Mouse (Mus musculus) ES-E14 (cell line): ENCODE measurements around the gene Fuca1. TPM values are rescaled to one million over a fixed set of nuclear protein-coding genes. Genes with fewer than 3 reads are reported as not detected.

Experiments
- DNase-seq: peaks from one replicate; pipeline ENCODE4 v3.0.0-alpha.2; 2013; ENCODE audit warnings: low read depth, low spot score
- H3K27ac ChIP-seq: 2 replicates; pipeline ENCODE4 v1.5.1; 2012; ENCODE audit warnings: low read depth, mild to moderate bottlenecking, low read length, moderate library complexity, mixed read lengths; ENCODE audit not compliant: poor library complexity, insufficient read depth, severe bottlenecking
- H3K36me3 ChIP-seq: 2 replicates; pipeline ENCODE4 v1.6.1; 2012; ENCODE audit warnings: mild to moderate bottlenecking, low read length, moderate library complexity, mixed read lengths; ENCODE audit not compliant: control insufficient read depth, poor library complexity, insufficient read depth, severe bottlenecking
- H3K4me1 ChIP-seq, 2 experiments: fragments of 150-350 bp in 1 of 2; sonication (generic) in 1 of 2; 2 replicates each; pipeline ENCODE4 v1.6.1; 2012; ENCODE audit warnings: low read length in 2 of 2, mild to moderate bottlenecking in 1 of 2, mixed read lengths in 1 of 2; ENCODE audit not compliant: control insufficient read depth in 2 of 2, insufficient read depth in 2 of 2, poor library complexity in 1 of 2
- H3K4me3 ChIP-seq, 2 experiments: fragments of 150-350 bp in 1 of 2; sonication (generic) in 1 of 2; 2 replicates each; pipeline ENCODE4 v1.5.1; 2012; ENCODE audit warnings: low read length in 2 of 2, low read depth in 1 of 2, mild to moderate bottlenecking in 1 of 2, mixed read lengths in 1 of 2; ENCODE audit not compliant: insufficient read depth in 1 of 2, poor library complexity in 1 of 2, severe bottlenecking in 1 of 2
- H3K9ac ChIP-seq: 2 replicates; pipeline ENCODE4 v1.6.1; 2012; ENCODE audit warnings: low read depth, mild to moderate bottlenecking, low read length, mixed read lengths; ENCODE audit not compliant: poor library complexity, insufficient read depth, severe bottlenecking
- H3K9me3 ChIP-seq: fragments of 150-350 bp; sonication (generic); 2 replicates; pipeline ENCODE4 v1.6.1; 2012; ENCODE audit warnings: low read depth, mild to moderate bottlenecking, low read length; ENCODE audit not compliant: control insufficient read depth, insufficient read depth
- CHD2 ChIP-seq: IDR thresholded peaks from 2 replicates; pipeline ENCODE4 v1.6.1; 2014; ENCODE audit warnings: mild to moderate bottlenecking, low read depth, low read length, inconsistent platforms
- HCFC1 ChIP-seq: IDR thresholded peaks from 2 replicates; pipeline ENCODE4 v1.6.1; 2012; ENCODE audit warnings: low read length, inconsistent platforms, borderline replicate concordance; ENCODE audit not compliant: insufficient read depth
- MAFK ChIP-seq: IDR thresholded peaks from 2 replicates; pipeline ENCODE4 v1.6.1; 2014; ENCODE audit warnings: mild to moderate bottlenecking, low read depth, low read length, inconsistent platforms; ENCODE audit not compliant: insufficient read depth
- ZC3H11A ChIP-seq: IDR thresholded peaks from 2 replicates; pipeline ENCODE4 v1.6.1; 2012; ENCODE audit warnings: low read depth, mild to moderate bottlenecking, inconsistent platforms, low read length, borderline replicate concordance
- ZNF384 ChIP-seq: IDR thresholded peaks from 2 replicates; pipeline ENCODE4 v1.6.1; 2012; ENCODE audit warnings: low read depth, low read length, inconsistent platforms
- in situ Hi-C, 2 experiments: fragments of 600-800 bp; cut with MboI; formaldehyde crosslinking; loops; one replicate each; pipeline ENCODE4 v1.15.1; 2025; ENCODE audit warnings: low sequenced_read_pairs in 2 of 2, inconsistent platforms in 1 of 2; ENCODE audit not compliant: unreplicated experiment in 2 of 2
- total RNA-seq: library from RNA; depleted of rRNA; stranded (reverse); fragments of 300-350 nt; gene quantifications from 2 replicates; pipeline ENCODE4 v1.2.3, GENCODE M21; 2012

The Fuca1 gene
- total RNA-seq, 1 experiment = 69.8 TPM

- Histone ChIP-seq H3K9me3 (no peaks in the 10 kb centered on the region), H3K4me3 (no peak overlapping the region), H3K27ac (no peak overlapping the region), H3K4me1 (peaks cover 0 to 3% of the 10 kb centered on the region in 2 experiments; a peak in 1 of 4 replicates), H3K36me3 (peaks cover 33% of the 10 kb centered on the region), H3K9ac (no peak overlapping the region)
- TF ChIP-seq HCFC1 = no peak
- no peak for TF ChIP-seq ZNF384
- no peak for TF ChIP-seq CHD2
- no peak for TF ChIP-seq ZC3H11A
- no peak for TF ChIP-seq MAFK
- no peak for DNase-seq
- in situ Hi-C loops = no loop called here
Observed at GRCm38 (mm10) chr4:135965113-135965512, 44.6 kb downstream of the Fuca1 start.

GRCm38 (mm10) chr4:135966283-135966682, 45.7 kb downstream of the Fuca1 start:
- Histone ChIP-seq H3K9me3 (no peaks in the 10 kb centered on the region), H3K4me1 (peaks cover 1 to 6% of the 10 kb centered on the region in 2 experiments; a peak in 1 of 4 replicates), H3K9ac (no peak overlapping the region), H3K27ac (no peak overlapping the region), H3K36me3 (peaks cover 33% of the 10 kb centered on the region), H3K4me3 (no peak overlapping the region)
- in situ Hi-C loops = no loop called here
- no peak for DNase-seq
- TF ChIP-seq CHD2 = no peak
- TF ChIP-seq MAFK = no peak
- TF ChIP-seq ZNF384 = no peak
- TF ChIP-seq HCFC1 = no peak
- no peak for TF ChIP-seq ZC3H11A

- H3K4me3 ChIP-seq = no peak overlapping the region
- in situ Hi-C loops = no loop called here
- no peak for DNase-seq
- no peak overlapping the region for H3K27ac ChIP-seq
- no peak for TF ChIP-seq HCFC1
- no peak for TF ChIP-seq ZNF384
- TF ChIP-seq MAFK = no peak
- no peak for TF ChIP-seq CHD2
- TF ChIP-seq ZC3H11A = no peak
- H3K4me1 ChIP-seq = peaks cover 3 to 9% of the 10 kb centered on the region in 2 experiments; a peak in 1 of 4 replicates
- peaks cover 33% of the 10 kb centered on the region for H3K36me3 ChIP-seq
- no peak overlapping the region for H3K9ac ChIP-seq
- no peaks in the 10 kb centered on the region for H3K9me3 ChIP-seq
Observed at GRCm38 (mm10) chr4:135967086-135967760, 46.7 kb downstream of the Fuca1 start.

- in situ Hi-C loops = no loop called here
Observed at GRCm38 (mm10) chr4:135968271-135968869, 47.8 kb downstream of the Fuca1 start.

More at GRCm38 (mm10) chr4:135968271-135968869, 47.8 kb downstream of the Fuca1 start:
- Histone ChIP-seq H3K4me1 (peaks cover 3 to 9% of the 10 kb centered on the region in 2 experiments; a peak in 1 of 4 replicates), H3K4me3 (no peak overlapping the region), H3K9me3 (no peaks in the 10 kb centered on the region), H3K27ac (no peak overlapping the region), H3K9ac (no peak overlapping the region; the same call in 1 of the 2 replicates), H3K36me3 (peaks cover 33% of the 10 kb centered on the region)
- no peak for DNase-seq
- no peak for TF ChIP-seq ZC3H11A
- no peak for TF ChIP-seq ZNF384
- TF ChIP-seq MAFK = no peak
- no peak for TF ChIP-seq CHD2
- no peak for TF ChIP-seq HCFC1
